In genomic region chr6:92705353-92706144, GRCm38 (mm10) we compare ENCODE assay signal across 7 mouse cellular contexts. TPM values are rescaled to one million over a fixed set of nuclear protein-coding genes. Genes with fewer than 3 reads are reported as not detected.
DNase-seq lines count a peak whose midpoint lies in the region; ATAC-seq and TF ChIP-seq lines count a peak whose summit lies in the region.

No protein-coding gene starts in this region.

- WGBS in forebrain, embryonic 11.5 days: 3% methylated on average over 36 of the region's 39 CpGs
- WGBS in hindbrain, postnatal 0 days: 2% methylated on average over 36 of the region's 39 CpGs
- 1% methylated on average over 39 of the region's 39 CpGs for WGBS in midbrain, embryonic 12.5 days

- H3K27ac ChIP-seq in forebrain, embryonic 11.5 days (ENCODE audit: low read depth, low read length): no peak overlapping the region
- peak overlapping the region; percentile 49 for H3K27ac ChIP-seq in hindbrain, postnatal 0 days
- H3K27ac ChIP-seq in midbrain, embryonic 12.5 days (replicated peaks): 0 out of 2 replicates have a peak overlapping the region, but pooled peaks have one; percentile 30

- peak overlapping the region; percentile 64 for H3K4me3 ChIP-seq in forebrain, embryonic 11.5 days (ENCODE audit: low read depth, low read length)
- H3K4me3 ChIP-seq in hindbrain, postnatal 0 days (ENCODE audit: low read length): peak overlapping the region; percentile 86
- peak overlapping the region; percentile 65 for H3K4me3 ChIP-seq in midbrain, embryonic 12.5 days

- peak; percentile 79 for ATAC-seq in forebrain, embryonic 11.5 days (replicated peaks; ENCODE audit: low FRiP score)
- peak; percentile 42; the same call in 1 of the 2 replicates for ATAC-seq in hindbrain, postnatal 0 days
- ATAC-seq in midbrain, embryonic 12.5 days (ENCODE audit: low FRiP score, low read depth): peak; percentile 73

- 0 out of 2 replicates have a peak, but pooled peaks cover 4% of the 10 kb centered on the region for H3K27me3 ChIP-seq in forebrain, embryonic 11.5 days (ENCODE audit: control insufficient read depth, insufficient read depth, low read length)
- no peaks in the 10 kb centered on the region for H3K27me3 ChIP-seq in hindbrain, postnatal 0 days (ENCODE audit: insufficient read depth, low read length)
- peaks cover 87% of the 10 kb centered on the region for H3K27me3 ChIP-seq in midbrain, embryonic 12.5 days

- peak overlapping the region; percentile 74 for H3K9ac ChIP-seq in forebrain, embryonic 11.5 days (ENCODE audit: low read length)
- H3K9ac ChIP-seq in hindbrain, postnatal 0 days (replicated peaks; ENCODE audit: low read length): peak overlapping the region; percentile 78
- peak overlapping the region; percentile 66 for H3K9ac ChIP-seq in midbrain, embryonic 12.5 days (replicated peaks)

- DNase-seq in retina, postnatal 1 day: peak; percentile 34
- DNase-seq in retina, embryonic 14.5 days (ENCODE audit: low spot score): no peak
- DNase-seq in forebrain, embryonic 11.5 days (ENCODE audit: low spot score): no peak
- peak; percentile 38 for DNase-seq in hindbrain, postnatal 0 days (ENCODE audit: low spot score)
- DNase-seq in spleen, postnatal 10 days (ENCODE audit: low spot score in 2 of 2): no peak
- DNase-seq in T-cell, adult 2 months (ENCODE audit: low spot score): no peak

- no peaks in the 10 kb centered on the region for H3K9me3 ChIP-seq in forebrain, embryonic 11.5 days (ENCODE audit: control insufficient read depth, low read length)
- H3K9me3 ChIP-seq in hindbrain, postnatal 0 days (ENCODE audit: low read length): no peaks in the 10 kb centered on the region
- no peaks in the 10 kb centered on the region for H3K9me3 ChIP-seq in midbrain, embryonic 12.5 days

- H3K36me3 ChIP-seq in forebrain, embryonic 11.5 days (ENCODE audit: control insufficient read depth, insufficient read depth, low read length): no peaks in the 10 kb centered on the region
- no peaks in the 10 kb centered on the region for H3K36me3 ChIP-seq in hindbrain, postnatal 0 days (ENCODE audit: insufficient read depth, low read length)
- H3K36me3 ChIP-seq in midbrain, embryonic 12.5 days: no peaks in the 10 kb centered on the region

- peaks cover 8% of the 10 kb centered on the region; the same call in 1 of the 2 replicates for H3K4me1 ChIP-seq in forebrain, embryonic 11.5 days (replicated peaks; ENCODE audit: control insufficient read depth, insufficient read depth, low read length)
- peaks cover 5% of the 10 kb centered on the region; the same call in 1 of the 2 replicates for H3K4me1 ChIP-seq in hindbrain, postnatal 0 days (ENCODE audit: insufficient read depth, low read length)
- H3K4me1 ChIP-seq in midbrain, embryonic 12.5 days: peaks cover 11% of the 10 kb centered on the region

- TF ChIP-seq CTCF in hindbrain, postnatal 0 days (IDR thresholded peaks at IDR 0.05; ENCODE audit: low read depth): no peak; the same call in 1 of the 2 replicates

- H3K4me2 ChIP-seq in forebrain, embryonic 11.5 days (ENCODE audit: low read depth, low read length, severe bottlenecking): peak overlapping the region; percentile 100
- H3K4me2 ChIP-seq in hindbrain, postnatal 0 days (ENCODE audit: low read depth, low read length): peak overlapping the region; percentile 98
- peak overlapping the region; percentile 97 for H3K4me2 ChIP-seq in midbrain, embryonic 12.5 days (replicated peaks)

RNA-seq across cellular contexts. Expression of gene Prickle2, which starts 0.4 kb away (rescaled TPM):
- 4.0 and 4.1 TPM in 2 replicates for polyA plus RNA-seq in forebrain, embryonic 11.5 days (2014; fragmentation: Nextera tagmentation; extraction: Ambion mirVana)
- total RNA-seq in hindbrain, postnatal 0 days (2014; rRNA removed): 37.7 and 38.7 TPM in 2 replicates
- polyA plus RNA-seq in hindbrain, postnatal 0 days (2015; fragmentation: Nextera tagmentation; extraction: Ambion mirVana): 11.3 and 11.6 TPM in 2 replicates
- 12.1 and 12.7 TPM in 2 replicates for polyA plus RNA-seq in midbrain, embryonic 12.5 days (2016; fragmentation: Nextera tagmentation; extraction: Ambion mirVana)

Comparison
In these comparisons a context has a peak if more than half of its experiments do, and no peak if none do; other contexts are left out.
1. DNase-seq: peak in retina, postnatal 1 day (single experiment) and hindbrain, postnatal 0 days (single experiment); none in retina, embryonic 14.5 days (single experiment), forebrain, embryonic 11.5 days (single experiment), spleen, postnatal 10 days (0 of 2) and T-cell, adult 2 months (single experiment).
2. Peak in every context shown above with its lines, with median percentiles within 50 percentile points of each other: ATAC-seq, H3K4me2 ChIP-seq, H3K4me3 ChIP-seq and H3K9ac ChIP-seq.